Mouse (Mus musculus) hindbrain, embryonic 14.5 days (tissue): ENCODE measurements around the gene Il2rb. TPM values are rescaled to one million over a fixed set of nuclear protein-coding genes. Genes with fewer than 3 reads are reported as not detected.

ENCODE experiments used
- ATAC-seq: fragments of 200-750 bp; cut with Nextera tagmentation; 2 replicates; pipeline ENCODE4 v1.8.0; 2017; ENCODE audit warnings: moderate number of reproducible peaks, mild to moderate bottlenecking, moderate TSS enrichment, moderate library complexity; ENCODE audit not compliant: low FRiP score
- DNase-seq: peaks from one replicate; pipeline ENCODE4 v3.0.0-alpha.2; 2015; ENCODE audit warnings: low spot score
- H3K27ac ChIP-seq: fragments of 300-500 bp; sonication (generic); 2 replicates; pipeline ENCODE4 v1.5.1; 2014; ENCODE audit warnings: mild to moderate bottlenecking, moderate library complexity
- H3K27me3 ChIP-seq: fragments of 300-500 bp; sonication (generic); 2 replicates; pipeline ENCODE4 v1.6.1; 2014; ENCODE audit warnings: mild to moderate bottlenecking, low read length, mixed read lengths; ENCODE audit not compliant: control insufficient read depth, insufficient read depth
- H3K36me3 ChIP-seq: fragments of 300-500 bp; sonication (generic); replicated peaks from 2 replicates; pipeline ENCODE4 v1.6.1; 2014; ENCODE audit not compliant: control insufficient read depth, insufficient read depth
- H3K4me1 ChIP-seq: fragments of 300-500 bp; sonication (generic); replicated peaks from 2 replicates; pipeline ENCODE4 v1.6.1; 2014; ENCODE audit warnings: antibody characterized with exemption, low read length, mixed read lengths; ENCODE audit not compliant: control insufficient read depth, insufficient read depth
- H3K4me2 ChIP-seq: fragments of 300-500 bp; sonication (generic); replicated peaks from 2 replicates; pipeline ENCODE4 v1.6.1; 2014; ENCODE audit warnings: mild to moderate bottlenecking, moderate library complexity
- H3K4me3 ChIP-seq: fragments of 300-500 bp; sonication (generic); replicated peaks from 2 replicates; pipeline ENCODE4 v1.5.1; 2014; ENCODE audit warnings: mild to moderate bottlenecking, low read length
- H3K9ac ChIP-seq: fragments of 300-500 bp; sonication (generic); 2 replicates; pipeline ENCODE4 v1.6.1; 2014
- H3K9me3 ChIP-seq: fragments of 300-500 bp; sonication (generic); 2 replicates; pipeline ENCODE4 v1.6.1; 2016; ENCODE audit warnings: low read length; ENCODE audit not compliant: control insufficient read depth
- WGBS: fragments of 180-500 bp; shearing (Covaris S2); extraction: QIAGEN DNeasy Blood & Tissue Kit; methylation state at CpG from one replicate; pipeline ENCODE4 v1.1.7; 2014; 5-methylcytosine and 5-hydroxymethylcytosine counted together
- polyA plus RNA-seq: library from polyadenylated mRNA; unstranded; fragments of >200 nt; fragmentation: Nextera tagmentation; extraction: Ambion mirVana; gene quantifications from 2 replicates; pipeline ENCODE4 v1.2.1, GENCODE M21; 2014

The Il2rb gene
- polyA plus RNA-seq, 1 experiment from 2014 or later, result 0.20 TPM

DNA sequence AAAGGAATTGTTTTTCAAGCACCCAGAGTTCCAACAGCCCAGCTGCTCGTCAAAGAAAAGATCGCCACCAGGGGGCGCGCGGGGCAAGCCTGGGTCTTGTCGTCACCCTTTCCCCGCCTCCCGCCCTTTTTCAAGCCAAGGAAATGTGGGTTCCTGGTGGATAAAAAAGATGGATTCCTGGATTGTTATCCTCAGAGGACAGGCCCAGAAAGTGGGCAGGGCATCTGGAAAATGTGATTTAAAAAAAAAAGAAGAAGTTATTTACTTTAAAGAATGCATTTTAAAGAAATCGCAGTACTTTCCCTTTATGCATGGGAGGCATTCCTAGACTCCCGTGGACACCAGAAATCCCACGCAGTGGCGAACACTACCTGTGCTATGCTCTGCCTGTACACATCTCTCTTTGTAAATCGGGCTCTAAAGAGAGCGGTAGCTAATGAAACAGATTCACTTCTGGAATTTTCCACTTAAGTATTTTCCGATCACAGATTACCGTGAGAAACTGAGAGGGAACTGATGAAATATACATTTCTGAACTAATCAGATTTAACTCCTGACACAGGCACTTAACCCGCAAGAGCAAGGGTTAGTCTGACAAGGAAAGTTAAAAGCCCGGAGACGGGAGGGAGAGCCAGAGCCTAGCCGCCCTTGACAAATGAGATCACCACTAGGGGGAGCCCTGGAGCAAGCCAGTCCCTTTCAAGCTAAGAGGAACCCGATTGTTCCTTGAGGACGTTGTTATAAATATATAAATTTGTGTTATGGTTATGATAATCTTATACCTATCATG lies 47.1 kb downstream of the Il2rb start:
- Histone ChIP-seq H3K4me3 (peak overlapping the region; percentile 21), H3K9ac (peak overlapping the region; percentile 54), H3K4me1 (0 out of 2 replicates have a peak, but pooled peaks cover 6% of the 10 kb centered on the region), H3K36me3 (no peaks in the 10 kb centered on the region), H3K4me2 (peak overlapping the region; percentile 63), H3K27ac (peak overlapping the region; percentile 81), H3K27me3 (no peaks in the 10 kb centered on the region), H3K9me3 (no peaks in the 10 kb centered on the region)
- ATAC-seq (peak; percentile 62; the same call in 1 of the 2 replicates), DNase-seq (peak; percentile 97)
- WGBS, result under 1% methylated on average over 22 of the region's 22 CpGs

DNA sequence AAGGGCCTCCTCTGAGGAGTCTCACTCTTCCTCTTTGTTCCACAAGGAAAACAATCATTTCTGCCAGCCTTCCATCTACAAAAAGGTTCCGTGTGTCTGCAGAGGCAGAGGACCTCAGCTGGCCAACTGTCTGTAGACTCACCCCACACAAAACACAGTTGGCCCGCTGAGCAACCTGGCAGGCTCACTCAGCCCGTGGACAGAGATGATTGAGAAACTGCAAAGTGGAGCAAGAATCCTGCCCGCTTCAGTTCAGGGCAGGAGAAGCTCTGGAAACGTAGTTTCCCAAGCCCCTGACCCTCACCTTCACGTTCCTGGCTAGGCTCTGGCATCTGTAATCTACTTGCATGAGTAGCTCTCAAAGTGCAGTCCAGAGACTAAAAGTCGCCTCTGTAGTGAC lies 48.0 kb downstream of the Il2rb start:
- H3K4me2 ChIP-seq, result no peak overlapping the region
- no peaks in the 10 kb centered on the region for H3K27me3 ChIP-seq
- no peaks in the 10 kb centered on the region for H3K9me3 ChIP-seq
- H3K4me3 ChIP-seq, result no peak overlapping the region
- DNase-seq (no peak), ATAC-seq (no peak)
- no peak overlapping the region for H3K27ac ChIP-seq
- H3K36me3 ChIP-seq, result no peaks in the 10 kb centered on the region
- H3K4me1 ChIP-seq, result 0 out of 2 replicates have a peak, but pooled peaks cover 6% of the 10 kb centered on the region
- H3K9ac ChIP-seq, result no peak overlapping the region
- whole genome bisulfite sequencing, result 49% methylated on average over 7 of the region's 7 CpGs

DNA sequence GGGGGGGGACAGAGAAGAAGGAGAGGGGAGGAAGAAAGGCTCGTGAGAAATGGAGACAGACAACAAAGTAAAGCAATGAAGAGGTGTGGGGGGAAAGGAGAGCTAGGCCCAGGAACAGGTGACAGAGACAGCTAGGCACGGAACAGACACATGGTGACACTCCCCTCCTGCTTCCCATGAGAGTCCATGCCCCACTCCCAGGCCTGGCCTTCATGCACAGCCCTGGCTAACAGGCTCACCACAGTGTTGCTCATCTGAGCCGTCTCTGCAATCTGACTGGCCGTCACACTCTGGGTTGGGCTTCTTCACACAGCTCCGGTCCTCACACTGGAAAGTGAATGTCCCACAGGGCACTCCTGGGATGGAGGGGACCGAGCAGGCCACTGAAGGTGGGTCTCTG lies 51.2 kb downstream of the Il2rb start:
- ATAC-seq, result no peak
- 43% methylated on average over 6 of the region's 6 CpGs for WGBS

DNA sequence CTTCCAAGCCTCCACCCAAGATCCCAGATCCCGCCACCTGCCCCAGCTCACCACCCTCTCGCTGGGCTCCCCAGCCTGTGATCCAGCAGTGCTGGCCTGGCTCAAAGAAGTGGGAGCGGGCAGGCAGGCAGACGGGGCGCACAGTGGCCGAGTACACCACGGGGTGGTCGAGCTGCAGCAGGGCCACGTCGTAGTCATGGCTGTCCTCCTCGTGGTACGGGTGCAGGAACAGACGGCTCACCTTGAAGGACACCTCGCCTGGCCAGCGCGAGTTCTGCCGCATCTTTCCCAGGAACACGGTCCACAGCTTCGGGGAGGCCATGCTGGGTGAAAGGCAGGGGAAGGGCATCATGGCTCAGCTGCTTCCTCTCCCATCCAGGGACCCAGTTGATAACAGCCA lies 52.8 kb downstream of the Il2rb start:
- no peaks in the 10 kb centered on the region for H3K27me3 ChIP-seq

More for the DNA sequence above, 51.2 kb downstream of the Il2rb start:
- Histone ChIP-seq H3K4me1 (0 out of 2 replicates have a peak, but pooled peaks cover 3% of the 10 kb centered on the region), H3K36me3 (no peaks in the 10 kb centered on the region), H3K9ac (no peak overlapping the region), H3K4me3 (no peak overlapping the region), H3K4me2 (no peak overlapping the region), H3K9me3 (no peaks in the 10 kb centered on the region), H3K27ac (no peak overlapping the region), H3K27me3 (no peaks in the 10 kb centered on the region)
- DNase-seq, result no peak

DNA sequence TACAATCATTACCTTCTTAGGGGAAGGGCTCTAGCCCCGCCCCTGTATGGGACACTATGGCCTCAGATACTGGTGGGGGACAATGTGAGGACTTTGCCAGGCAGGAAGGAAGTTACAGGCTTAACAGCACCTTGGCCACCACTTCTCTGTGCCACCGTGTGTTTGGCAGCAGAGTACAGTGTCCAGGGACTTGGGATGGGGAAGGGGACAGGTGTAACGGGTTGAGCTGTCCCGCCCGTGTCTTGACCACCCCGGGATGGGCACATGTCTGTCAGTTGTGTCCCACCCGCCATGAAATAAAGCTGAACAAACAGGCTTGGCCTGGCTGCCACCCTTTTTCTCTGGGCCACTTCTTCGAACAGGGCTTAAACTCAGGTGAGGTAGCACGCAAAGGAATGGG lies 56.1 kb downstream of the Il2rb start:
- ATAC-seq (no peak), DNase-seq (no peak)
- Histone ChIP-seq H3K27me3 (no peaks in the 10 kb centered on the region), H3K9ac (no peak overlapping the region), H3K36me3 (peaks cover 19% of the 10 kb centered on the region), H3K4me3 (no peak overlapping the region), H3K4me2 (no peak overlapping the region), H3K9me3 (no peaks in the 10 kb centered on the region), H3K4me1 (peaks cover 14% of the 10 kb centered on the region; the same call in 1 of the 2 replicates), H3K27ac (no peak overlapping the region)
- WGBS, result 67% methylated on average over 9 of the region's 9 CpGs

More for the DNA sequence above, 52.8 kb downstream of the Il2rb start:
- Histone ChIP-seq H3K36me3 (no peaks in the 10 kb centered on the region), H3K4me2 (no peak overlapping the region), H3K9me3 (no peaks in the 10 kb centered on the region), H3K9ac (no peak overlapping the region), H3K4me1 (peaks cover 1% of the 10 kb centered on the region; the same call in 1 of the 2 replicates), H3K27ac (no peak overlapping the region), H3K4me3 (no peak overlapping the region)
- 90% methylated on average over 19 of the region's 19 CpGs for WGBS
- ATAC-seq, result no peak
- DNase-seq, result no peak

DNA sequence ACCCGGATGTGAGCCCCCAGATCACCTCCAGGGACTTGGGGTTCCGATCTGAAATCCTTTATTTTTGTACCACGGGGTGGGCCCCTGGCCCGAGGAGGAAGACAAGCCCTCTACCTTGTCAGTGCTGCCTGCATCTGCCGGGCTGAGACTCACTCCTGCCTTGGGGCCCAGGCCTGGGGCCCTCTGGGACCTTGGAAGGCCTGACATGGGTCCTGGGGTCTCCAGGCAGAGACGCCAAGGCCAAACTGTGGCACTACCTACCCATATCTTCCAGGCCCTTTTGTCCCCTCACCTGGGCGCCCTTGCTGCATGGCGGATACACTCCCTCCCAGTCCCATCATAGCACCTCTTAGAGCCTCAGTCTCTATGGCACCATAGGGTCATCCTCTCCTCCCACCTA lies 56.6 kb downstream of the Il2rb start:
- Histone ChIP-seq H3K9ac (no peak overlapping the region), H3K9me3 (no peaks in the 10 kb centered on the region), H3K4me2 (no peak overlapping the region), H3K4me1 (peaks cover 14% of the 10 kb centered on the region; the same call in 1 of the 2 replicates), H3K4me3 (no peak overlapping the region), H3K36me3 (peaks cover 23% of the 10 kb centered on the region), H3K27me3 (no peaks in the 10 kb centered on the region), H3K27ac (no peak overlapping the region)
- DNase-seq (no peak), ATAC-seq (no peak)
- WGBS, result 57% methylated on average over 8 of the region's 8 CpGs

DNA sequence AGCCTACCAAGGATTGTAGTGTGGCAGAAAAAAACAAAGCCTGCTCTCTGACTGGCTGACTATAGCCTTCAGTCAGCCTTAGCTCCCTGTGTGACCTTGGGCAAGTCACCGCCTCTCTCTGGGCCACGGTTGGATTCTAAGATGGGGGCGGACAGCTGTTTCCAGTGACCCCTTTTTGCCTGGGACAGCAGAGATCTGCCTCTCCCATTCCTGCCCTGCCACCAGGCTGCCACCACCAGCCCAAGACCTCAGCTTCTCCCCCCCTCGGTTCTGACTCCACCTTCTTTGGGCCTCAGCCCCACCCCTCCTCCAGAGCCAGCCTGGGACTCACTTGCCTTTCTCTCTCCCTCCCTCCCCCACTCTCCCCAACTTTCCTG lies 57.1 kb downstream of the Il2rb start:
- WGBS, result 34% methylated on average over 4 of the region's 4 CpGs
- Histone ChIP-seq H3K27me3 (no peaks in the 10 kb centered on the region), H3K4me2 (no peak overlapping the region), H3K9ac (no peak overlapping the region), H3K4me1 (peaks cover 14% of the 10 kb centered on the region; the same call in 1 of the 2 replicates), H3K27ac (no peak overlapping the region), H3K36me3 (peaks cover 28% of the 10 kb centered on the region), H3K4me3 (no peak overlapping the region), H3K9me3 (no peaks in the 10 kb centered on the region)
- DNase-seq (no peak), ATAC-seq (no peak)

DNA sequence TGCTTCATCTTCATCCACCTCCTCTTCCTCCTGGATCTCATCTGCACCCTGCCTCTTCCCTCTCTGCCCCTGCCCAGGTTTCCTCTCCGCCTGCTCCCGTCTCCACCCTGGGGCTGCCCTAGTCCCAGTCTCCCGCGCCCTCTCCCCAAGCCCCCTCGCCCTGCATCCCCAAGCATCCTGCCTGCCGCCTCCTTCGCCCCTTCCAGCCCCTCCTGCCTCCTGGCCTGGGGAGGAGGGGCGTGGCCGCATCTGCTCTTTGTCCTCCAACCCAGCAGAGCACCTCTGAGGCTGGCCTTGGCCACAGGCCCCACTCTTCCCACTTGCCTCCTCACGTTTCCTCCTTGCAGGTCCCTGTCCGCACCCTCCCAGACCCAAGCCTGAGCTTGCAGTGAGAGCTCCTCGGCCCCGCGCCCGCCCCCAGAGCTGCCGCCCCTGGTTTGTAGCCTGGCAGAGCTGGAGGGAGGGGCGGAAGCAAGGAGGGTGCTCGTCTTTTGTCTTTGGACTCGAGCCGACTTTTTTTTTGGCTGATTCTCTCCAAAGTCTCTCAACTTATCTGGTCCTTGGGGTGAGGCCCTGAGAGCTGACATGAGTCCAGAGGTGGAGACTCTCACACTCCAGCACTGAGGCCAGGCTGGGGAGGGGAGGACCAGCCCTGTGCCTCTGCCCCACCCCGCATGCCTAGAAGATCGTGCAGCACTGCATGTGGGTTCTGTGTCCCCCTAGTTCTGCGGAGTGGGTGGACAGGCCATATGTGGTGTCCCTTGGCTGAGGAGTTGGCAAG lies 57.6 kb downstream of the Il2rb start:
- Histone ChIP-seq H3K9me3 (no peaks in the 10 kb centered on the region), H3K27me3 (no peaks in the 10 kb centered on the region), H3K4me1 (peaks cover 14% of the 10 kb centered on the region; the same call in 1 of the 2 replicates), H3K4me2 (peak overlapping the region; percentile 44), H3K9ac (0 out of 2 replicates have a peak overlapping the region, but pooled peaks have one; percentile 8), H3K4me3 (no peak overlapping the region), H3K36me3 (peaks cover 32% of the 10 kb centered on the region), H3K27ac (peak overlapping the region; percentile 43; the same call in 1 of the 2 replicates)
- WGBS, result 20% methylated on average over 23 of the region's 23 CpGs
- DNase-seq (no peak), ATAC-seq (no peak)
